Mouse (Mus musculus) megakaryocyte, embryonic 14.5 days (primary cell): Measurements from ENCODE around the gene Kcnk13.

Source experiments
- FLI1 ChIP-seq: IDR thresholded peaks from 2 replicates; pipeline ENCODE4 v1.6.1; 2012; ENCODE audit warnings: low read length, inconsistent platforms, mixed read lengths
- GATA1 ChIP-seq: IDR thresholded peaks from 3 replicates; pipeline ENCODE4 v1.6.1; 2012; ENCODE audit warnings: mixed read lengths, low read length, inconsistent platforms, borderline replicate concordance

DNA sequence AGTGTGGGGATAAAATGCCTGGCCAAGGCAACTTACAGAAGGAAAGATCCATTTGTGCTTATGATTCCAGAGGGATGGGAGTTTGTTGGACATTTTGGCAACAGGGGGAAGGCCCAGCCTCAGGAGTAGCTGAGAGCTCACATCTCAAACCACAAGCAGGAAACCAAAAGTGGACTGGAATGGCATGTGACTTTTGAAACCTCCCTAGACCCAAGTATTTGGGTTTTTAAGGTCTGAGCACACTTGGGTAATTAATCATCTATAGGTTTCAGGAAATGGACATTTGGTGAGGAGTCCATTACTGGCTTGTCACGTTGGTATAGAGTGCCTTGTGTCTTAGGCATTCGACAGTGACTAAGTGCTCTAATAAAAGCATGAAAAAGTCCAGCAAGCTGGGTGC lies 42.4 kb downstream of the Kcnk13 start:
- no peak for TF ChIP-seq GATA1
- no peak for TF ChIP-seq FLI1
